Comparison of ENCODE assay signal across 15 mouse cellular contexts in genomic region chr7:111154217-111154616, GRCm38 (mm10).
"Had no signal": no experiment of that assay in that cellular context is flagged by ENCODE, and none has a peak within 500 bp of the region (broad histone marks: within the 10 kb centered on the region; RNA-seq: fewer than 3 reads in every experiment).

No protein-coding gene starts in this region.

- H3K27ac ChIP-seq: neural tube, embryonic 12.5 days; neural tube, embryonic 13.5 days; neural tube, embryonic 15.5 days; stomach, embryonic 15.5 days; stomach, postnatal 0 days had no signal

- H3K9me3 ChIP-seq: neural tube, embryonic 12.5 days; neural tube, embryonic 13.5 days; neural tube, embryonic 15.5 days; stomach, embryonic 15.5 days had no signal

- H3K4me2 ChIP-seq: neural tube, embryonic 12.5 days; neural tube, embryonic 13.5 days; neural tube, embryonic 15.5 days; stomach, embryonic 15.5 days had no signal

- H3K9ac ChIP-seq: neural tube, embryonic 12.5 days; neural tube, embryonic 13.5 days; neural tube, embryonic 15.5 days; stomach, embryonic 15.5 days had no signal

- H3K4me3 ChIP-seq: neural tube, embryonic 12.5 days; neural tube, embryonic 13.5 days; neural tube, embryonic 15.5 days; stomach, embryonic 15.5 days had no signal

- H3K36me3 ChIP-seq: neural tube, embryonic 12.5 days; neural tube, embryonic 13.5 days; neural tube, embryonic 15.5 days; stomach, embryonic 15.5 days had no signal

- DNase-seq: retina, postnatal 1 day; right cerebral cortex, postnatal 14 days; right cerebral cortex, postnatal 25 days; spleen, adult 18-20 months; thymus, adult 18-20 months; thymus, adult 2 months; thymus, postnatal 14 days; thymus, postnatal 25 days; thymus, postnatal 36 days; thymus, postnatal 4 days had no signal

- H3K27me3 ChIP-seq: neural tube, embryonic 12.5 days; neural tube, embryonic 13.5 days; neural tube, embryonic 15.5 days; stomach, embryonic 15.5 days had no signal
